Mouse (Mus musculus): ENCODE data around the gene Naa35.

The Naa35 gene

GRCm38 (mm10) chr13:59584947-59585647 lies at the start of gene Naa35, which contains the start of gene Agtpbp1:
TSS of gene Naa35 (plus strand) at chr13:59585259.
TSS of gene Agtpbp1 (minus strand) at chr13:59585227.
- peak; percentile 100 for DNase-seq

GRCm38 (mm10) chr13:59535746-59536145 lies 49.3 kb upstream of the Naa35 start:
- DNase-seq: no peak

- DNase-seq: no peak
Measured at GRCm38 (mm10) chr13:59536631-59537030, 48.4 kb upstream of the Naa35 start.

GRCm38 (mm10) chr13:59538661-59539060 lies 46.4 kb upstream of the Naa35 start:
- no peak for DNase-seq

- DNase-seq: no peak
Measured at GRCm38 (mm10) chr13:59540030-59540429, 45.0 kb upstream of the Naa35 start.

- DNase-seq: no peak
Measured at GRCm38 (mm10) chr13:59542411-59542810, 42.6 kb upstream of the Naa35 start.

- peak; percentile 23 for DNase-seq
Measured at GRCm38 (mm10) chr13:59547091-59547490, 38.0 kb upstream of the Naa35 start.

GRCm38 (mm10) chr13:59547716-59548115 lies 37.3 kb upstream of the Naa35 start:
- peak; percentile 23 for DNase-seq

GRCm38 (mm10) chr13:59549318-59549798 lies 35.7 kb upstream of the Naa35 start:
- DNase-seq: no peak

GRCm38 (mm10) chr13:59552286-59552685 lies 32.8 kb upstream of the Naa35 start:
- no peak for DNase-seq

GRCm38 (mm10) chr13:59552751-59553150 lies 32.3 kb upstream of the Naa35 start:
- no peak for DNase-seq

GRCm38 (mm10) chr13:59554772-59555505 lies 30.1 kb upstream of the Naa35 start:
- peak; percentile 10 for DNase-seq

GRCm38 (mm10) chr13:59555613-59556192 lies 29.4 kb upstream of the Naa35 start:
- DNase-seq: peak; percentile 9

GRCm38 (mm10) chr13:59556670-59557069 lies 28.4 kb upstream of the Naa35 start:
- DNase-seq: peak; percentile 69

GRCm38 (mm10) chr13:59557185-59557985 lies 27.7 kb upstream of the Naa35 start:
- peak; percentile 90 for DNase-seq

GRCm38 (mm10) chr13:59558776-59559175 lies 26.3 kb upstream of the Naa35 start:
- DNase-seq: no peak

- no peak for DNase-seq
Measured at GRCm38 (mm10) chr13:59562471-59562870, 22.6 kb upstream of the Naa35 start.

GRCm38 (mm10) chr13:59564505-59564904 lies 20.6 kb upstream of the Naa35 start:
- DNase-seq: no peak

- no peak for DNase-seq
Measured at GRCm38 (mm10) chr13:59564923-59565322, 20.1 kb upstream of the Naa35 start.

- no peak for DNase-seq
Measured at GRCm38 (mm10) chr13:59565945-59566520, 19.0 kb upstream of the Naa35 start.

- no peak for DNase-seq
Measured at GRCm38 (mm10) chr13:59571107-59571506, 14.0 kb upstream of the Naa35 start.

GRCm38 (mm10) chr13:59572549-59572948 lies 12.5 kb upstream of the Naa35 start:
- no peak for DNase-seq
